Mouse (Mus musculus) olfactory bulb, adult 2 months (tissue): ENCODE data around the gene Mto1.

Experiments used
- CTCF ChIP-seq: fragments of 200-500 bp; IDR thresholded peaks from 2 replicates; pipeline ENCODE4 v1.5.1; 2012; ENCODE audit warnings: low read depth, mild to moderate bottlenecking, low read length, moderate library complexity; ENCODE audit not compliant: insufficient read depth
- POLR2A ChIP-seq: fragments of 200-500 bp; IDR thresholded peaks from 2 replicates; pipeline ENCODE4 v1.6.1; 2012; ENCODE audit warnings: mild to moderate bottlenecking, low read depth, low read length, moderate library complexity; ENCODE audit not compliant: insufficient read depth

GRCm38 (mm10) chr9:78492254-78492653 is 44.2 kb downstream of the Mto1 start:
- no peak for TF ChIP-seq CTCF
- TF ChIP-seq POLR2A, result no peak
